Mouse (Mus musculus): Measurements from ENCODE around the gene Foxb2. TPM values are rescaled to one million over a fixed set of nuclear protein-coding genes. Genes with fewer than 3 reads are reported as not detected.

Gene Foxb2
- not detected in 2 replicates for polyA plus RNA-seq (2015; fragmentation: Nextera tagmentation; extraction: Ambion mirVana)

DNA sequence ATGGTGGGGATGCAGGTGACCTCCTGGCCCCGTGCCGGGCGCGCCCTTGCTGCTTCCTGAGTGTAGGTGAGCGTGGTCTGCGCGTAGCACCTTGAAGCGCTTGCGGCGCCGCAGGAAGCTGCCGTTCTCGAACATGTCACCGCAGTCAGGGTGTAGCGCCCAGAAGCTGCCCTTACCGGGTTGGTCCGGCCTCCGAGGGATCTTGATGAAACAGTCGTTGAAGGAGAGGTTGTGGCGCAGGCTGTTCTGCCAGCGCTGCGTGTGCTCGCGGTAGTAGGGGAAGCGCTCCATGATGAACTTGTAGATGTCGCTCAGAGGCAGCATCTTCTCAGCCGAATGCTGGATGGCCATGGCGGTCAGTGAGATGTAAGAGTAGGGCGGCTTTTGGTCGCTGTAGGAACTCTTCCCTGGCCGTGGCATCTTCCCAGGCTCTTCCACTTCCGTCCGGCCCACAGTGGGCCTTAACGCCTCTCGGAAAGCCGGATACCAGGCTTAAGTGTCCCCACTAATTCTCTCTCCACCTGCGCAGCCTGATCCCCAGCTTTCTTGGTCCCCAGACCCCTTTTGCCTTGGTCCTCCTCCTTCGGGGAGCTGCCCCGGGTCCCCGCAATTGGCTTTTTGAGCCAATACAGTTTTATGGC is at the start of gene Foxb2:
Gene Foxb2, minus strand, starts transcription at position 585 of the 641 bp plus-strand sequence.
- Histone ChIP-seq H3K4me1 (replicated peaks; ENCODE audit: insufficient read depth, low read length) (peaks cover 9% of the 10 kb centered on the region), H3K36me3 (ENCODE audit: insufficient read depth, low read length) (no peaks in the 10 kb centered on the region), H3K9ac (ENCODE audit: low read depth, low read length) (no peak within 1 kb of the TSS), H3K27me3 (ENCODE audit: insufficient read depth, low read length) (peaks cover 87% of the 10 kb centered on the region), H3K27ac (no peak within 1 kb of the TSS), H3K4me3 (replicated peaks; ENCODE audit: low read depth, low read length) (peak within 1 kb of the TSS; percentile 43), H3K9me3 (replicated peaks; ENCODE audit: low read length) (no peaks in the 10 kb centered on the region), H3K4me2 (ENCODE audit: low read length) (peak within 1 kb of the TSS; percentile 62)
- DNase-seq (ENCODE audit: low spot score): no peak
- under 1% methylated on average over 36 of the region's 40 CpGs for WGBS
- ATAC-seq (replicated peaks; ENCODE audit: low FRiP score, low read depth): peak; percentile 47; the same call in 1 of the 2 replicates
- TF ChIP-seq CTCF (IDR thresholded peaks at IDR 0.05; ENCODE audit: low read depth): no peak

DNA sequence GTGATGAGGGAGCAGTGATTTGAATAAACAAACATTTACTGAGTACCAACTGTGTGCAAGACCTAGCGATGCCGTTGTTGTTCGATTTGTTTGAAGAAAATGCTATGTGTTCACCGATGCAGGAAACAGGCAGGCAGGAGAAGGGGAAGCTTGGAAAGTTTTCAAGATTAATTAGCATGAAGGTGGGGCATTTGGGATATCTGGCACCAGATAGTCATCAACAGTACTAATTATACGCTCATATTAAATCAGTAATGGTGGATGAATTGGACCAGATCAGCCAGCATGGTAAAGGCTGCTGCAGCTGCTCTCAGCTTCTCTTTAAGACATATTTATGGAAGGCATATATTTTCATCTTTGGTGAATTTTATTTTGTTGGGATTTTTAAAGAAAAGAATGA is 37.9 kb upstream of the Foxb2 start:
- no peak for ATAC-seq (replicated peaks; ENCODE audit: low FRiP score, low read depth)
- no peak overlapping the region for H3K4me3 ChIP-seq (replicated peaks; ENCODE audit: low read depth, low read length)
- 73% methylated on average over 5 of the region's 5 CpGs for WGBS
- H3K9me3 ChIP-seq (replicated peaks; ENCODE audit: low read length): no peaks in the 10 kb centered on the region
- no peak for DNase-seq (ENCODE audit: low spot score)
- no peaks in the 10 kb centered on the region for H3K36me3 ChIP-seq (ENCODE audit: insufficient read depth, low read length)
- H3K27ac ChIP-seq: no peak overlapping the region
- no peak for TF ChIP-seq CTCF (IDR thresholded peaks at IDR 0.05; ENCODE audit: low read depth)
- H3K4me1 ChIP-seq (replicated peaks; ENCODE audit: insufficient read depth, low read length): no peaks in the 10 kb centered on the region
- no peak overlapping the region for H3K9ac ChIP-seq (ENCODE audit: low read depth, low read length)
- H3K27me3 ChIP-seq (ENCODE audit: insufficient read depth, low read length): no peaks in the 10 kb centered on the region
- no peak overlapping the region for H3K4me2 ChIP-seq (ENCODE audit: low read length)

DNA sequence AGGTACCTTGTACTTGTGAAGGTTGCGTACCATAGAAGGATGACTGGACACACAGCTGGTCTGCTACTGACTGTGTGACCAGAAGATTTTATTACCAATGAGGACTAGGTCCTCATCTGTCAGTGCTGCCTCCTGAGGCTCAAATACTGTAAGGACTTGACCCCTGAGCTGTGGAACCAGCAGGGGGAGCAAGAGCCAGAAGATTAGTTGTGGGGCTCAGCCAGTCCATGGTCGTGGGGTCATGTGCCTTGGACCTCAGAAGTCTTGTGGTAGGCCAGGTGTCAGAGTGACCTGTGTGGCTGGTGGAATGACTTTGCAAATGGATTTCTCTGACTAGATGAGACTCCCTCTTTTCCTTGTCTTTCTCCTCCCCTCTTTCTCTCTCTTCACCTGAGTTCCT is 29.5 kb upstream of the Foxb2 start:
- H3K27ac ChIP-seq: no peak overlapping the region
- no peaks in the 10 kb centered on the region for H3K36me3 ChIP-seq (ENCODE audit: insufficient read depth, low read length)
- DNase-seq (ENCODE audit: low spot score): no peak
- TF ChIP-seq CTCF (IDR thresholded peaks at IDR 0.05; ENCODE audit: low read depth): peak; percentile 53
- no peak for ATAC-seq (replicated peaks; ENCODE audit: low FRiP score, low read depth)
- no peaks in the 10 kb centered on the region for H3K9me3 ChIP-seq (replicated peaks; ENCODE audit: low read length)
- 69% methylated on average over 2 of the region's 2 CpGs for WGBS
- no peak overlapping the region for H3K4me2 ChIP-seq (ENCODE audit: low read length)
- H3K9ac ChIP-seq (ENCODE audit: low read depth, low read length): no peak overlapping the region
- H3K4me1 ChIP-seq (replicated peaks; ENCODE audit: insufficient read depth, low read length): no peaks in the 10 kb centered on the region
- H3K27me3 ChIP-seq (ENCODE audit: insufficient read depth, low read length): no peaks in the 10 kb centered on the region
- H3K4me3 ChIP-seq (replicated peaks; ENCODE audit: low read depth, low read length): no peak overlapping the region

DNA sequence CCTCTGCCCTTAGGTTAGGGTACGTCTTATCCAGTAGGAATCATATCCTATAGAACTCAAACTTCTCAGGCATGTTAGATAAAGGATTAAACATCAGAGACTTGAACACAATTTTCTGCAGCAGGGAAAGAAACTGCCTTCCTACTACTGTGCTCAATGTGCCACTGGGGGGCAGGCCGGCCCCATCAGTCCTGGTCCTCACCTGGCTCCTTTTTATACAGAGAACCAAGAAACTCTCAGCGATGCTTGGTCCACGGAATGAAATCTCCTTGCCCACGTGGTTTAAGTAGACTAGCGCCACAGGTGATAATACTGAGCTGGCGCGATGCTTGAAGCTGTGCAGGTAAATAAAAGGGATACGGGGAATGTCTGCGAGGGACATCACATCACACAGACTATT is 26.1 kb upstream of the Foxb2 start:
- Histone ChIP-seq H3K4me3 (replicated peaks; ENCODE audit: low read depth, low read length) (no peak overlapping the region), H3K4me2 (ENCODE audit: low read length) (no peak overlapping the region), H3K9ac (ENCODE audit: low read depth, low read length) (no peak overlapping the region), H3K4me1 (replicated peaks; ENCODE audit: insufficient read depth, low read length) (no peaks in the 10 kb centered on the region), H3K27me3 (ENCODE audit: insufficient read depth, low read length) (no peaks in the 10 kb centered on the region), H3K9me3 (replicated peaks; ENCODE audit: low read length) (no peaks in the 10 kb centered on the region), H3K36me3 (ENCODE audit: insufficient read depth, low read length) (no peaks in the 10 kb centered on the region), H3K27ac (no peak overlapping the region)
- no peak for DNase-seq (ENCODE audit: low spot score)
- peak; percentile 49; the same call in 1 of the 2 replicates for TF ChIP-seq CTCF (IDR thresholded peaks at IDR 0.05; ENCODE audit: low read depth)
- WGBS: 51% methylated on average over 10 of the region's 10 CpGs
- no peak for ATAC-seq (replicated peaks; ENCODE audit: low FRiP score, low read depth)

DNA sequence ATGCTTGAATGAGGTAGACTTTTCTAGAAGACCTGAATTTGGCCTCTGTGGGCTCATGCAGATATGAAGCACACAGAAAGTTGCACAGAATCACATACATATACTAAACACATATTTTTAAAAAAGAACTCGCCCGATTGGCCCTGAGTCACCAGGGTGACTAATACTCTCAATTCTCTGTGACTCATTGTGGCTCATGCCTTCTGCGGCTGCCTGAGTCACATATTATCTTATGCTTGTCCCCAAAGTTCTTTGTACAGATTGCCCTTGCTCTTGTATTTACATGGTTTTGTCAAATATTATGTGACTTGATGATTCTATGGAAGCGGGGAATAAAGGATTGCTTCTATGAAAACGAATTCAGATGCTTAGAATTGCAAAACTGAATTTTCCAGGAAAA is 25.0 kb upstream of the Foxb2 start:
- 83% methylated on average over 5 of the region's 5 CpGs for WGBS
- Histone ChIP-seq H3K27me3 (ENCODE audit: insufficient read depth, low read length) (no peaks in the 10 kb centered on the region), H3K36me3 (ENCODE audit: insufficient read depth, low read length) (no peaks in the 10 kb centered on the region), H3K4me1 (replicated peaks; ENCODE audit: insufficient read depth, low read length) (no peaks in the 10 kb centered on the region), H3K9me3 (replicated peaks; ENCODE audit: low read length) (no peaks in the 10 kb centered on the region), H3K27ac (no peak overlapping the region), H3K9ac (ENCODE audit: low read depth, low read length) (no peak overlapping the region), H3K4me2 (ENCODE audit: low read length) (no peak overlapping the region), H3K4me3 (replicated peaks; ENCODE audit: low read depth, low read length) (no peak overlapping the region)
- TF ChIP-seq CTCF (IDR thresholded peaks at IDR 0.05; ENCODE audit: low read depth): no peak
- ATAC-seq (replicated peaks; ENCODE audit: low FRiP score, low read depth) (no peak), DNase-seq (ENCODE audit: low spot score) (no peak)

DNA sequence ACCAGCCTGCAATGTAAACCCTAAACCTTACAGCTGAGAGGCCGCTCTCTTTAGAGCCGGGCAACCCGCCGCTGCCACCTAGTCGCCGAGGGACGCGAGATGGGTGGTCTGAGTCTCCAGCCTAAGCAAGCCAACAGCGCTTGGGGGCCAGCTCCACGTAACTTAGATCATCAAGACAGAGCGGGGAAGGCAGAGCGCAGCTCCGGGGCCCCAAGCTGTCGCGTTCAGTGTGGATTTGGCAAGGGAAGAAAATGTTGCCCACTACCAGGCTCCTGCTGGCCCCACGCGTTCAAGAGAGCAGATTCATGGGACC is 2.8 kb upstream of the Foxb2 start:
- ATAC-seq (replicated peaks; ENCODE audit: low FRiP score, low read depth) (no peak), DNase-seq (ENCODE audit: low spot score) (no peak)
- 2% methylated on average over 17 of the region's 17 CpGs for WGBS
- peaks cover 9% of the 10 kb centered on the region for H3K4me1 ChIP-seq (replicated peaks; ENCODE audit: insufficient read depth, low read length)
- no peak overlapping the region for H3K9ac ChIP-seq (ENCODE audit: low read depth, low read length)
- no peak overlapping the region for H3K27ac ChIP-seq
- no peak overlapping the region for H3K4me2 ChIP-seq (ENCODE audit: low read length)
- H3K36me3 ChIP-seq (ENCODE audit: insufficient read depth, low read length): no peaks in the 10 kb centered on the region
- H3K27me3 ChIP-seq (ENCODE audit: insufficient read depth, low read length): peaks cover 84% of the 10 kb centered on the region
- H3K4me3 ChIP-seq (replicated peaks; ENCODE audit: low read depth, low read length): no peak overlapping the region
- no peak for TF ChIP-seq CTCF (IDR thresholded peaks at IDR 0.05; ENCODE audit: low read depth)
- H3K9me3 ChIP-seq (replicated peaks; ENCODE audit: low read length): no peaks in the 10 kb centered on the region
